Mouse (Mus musculus): ENCODE data around the gene Gemin2. TPM values are rescaled to one million over a fixed set of nuclear protein-coding genes. Genes with fewer than 3 reads are reported as not detected.
A peak's percentile ranks its signal among the peaks of the same experiment; 100 is the strongest.

Gene Gemin2
- polyA plus RNA-seq, 1 experiment from 2014 or later: 21.8 TPM

GRCm38 (mm10) chr12:59064837-59065236 lies 51.6 kb downstream of the Gemin2 start:
- no peak overlapping the region for H3K4me2 ChIP-seq (ENCODE audit: low read depth)
- DNase-seq (ENCODE audit: low spot score): no peak
- H3K4me1 ChIP-seq (ENCODE audit: control insufficient read depth, insufficient read depth, low read length): peaks cover 10% of the 10 kb centered on the region; the same call in 1 of the 2 replicates
- no peak overlapping the region for H3K27ac ChIP-seq (ENCODE audit: low read depth, low read length)
- no peak overlapping the region for H3K9ac ChIP-seq (ENCODE audit: low read length)
- WGBS: 91% methylated on average over 8 of the region's 8 CpGs
- no peaks in the 10 kb centered on the region for H3K27me3 ChIP-seq (ENCODE audit: control insufficient read depth, insufficient read depth, low read length)
- H3K4me3 ChIP-seq (ENCODE audit: low read depth, low read length): no peak overlapping the region
- no peak for ATAC-seq (ENCODE audit: insufficient read depth, low FRiP score, low TSS enrichment)
- no peaks in the 10 kb centered on the region for H3K9me3 ChIP-seq (ENCODE audit: control insufficient read depth, low read length)
- H3K36me3 ChIP-seq (ENCODE audit: control insufficient read depth, insufficient read depth, low read length): 0 out of 2 replicates have a peak, but pooled peaks cover 3% of the 10 kb centered on the region

GRCm38 (mm10) chr12:59065776-59066175 lies 52.6 kb downstream of the Gemin2 start:
- no peak for ATAC-seq (ENCODE audit: insufficient read depth, low FRiP score, low TSS enrichment)

GRCm38 (mm10) chr12:59066448-59067077 lies 53.4 kb downstream of the Gemin2 start, which contains the start of gene Pnn:
Gene Pnn (plus strand): TSS chr12:59066884.
- ATAC-seq (ENCODE audit: insufficient read depth, low FRiP score, low TSS enrichment) (peak; percentile 100), DNase-seq (ENCODE audit: low spot score) (peak; percentile 97)
- peak within 1 kb of the TSS; percentile 85 for H3K4me2 ChIP-seq (ENCODE audit: low read depth)
- no peaks in the 10 kb centered on the region for H3K9me3 ChIP-seq (ENCODE audit: control insufficient read depth, low read length)
- H3K27ac ChIP-seq (ENCODE audit: low read depth, low read length): peak within 1 kb of the TSS; percentile 85
- no peaks in the 10 kb centered on the region for H3K27me3 ChIP-seq (ENCODE audit: control insufficient read depth, insufficient read depth, low read length)
- peak within 1 kb of the TSS; percentile 99 for H3K4me3 ChIP-seq (ENCODE audit: low read depth, low read length)
- 0 out of 2 replicates have a peak, but pooled peaks cover 4% of the 10 kb centered on the region for H3K4me1 ChIP-seq (ENCODE audit: control insufficient read depth, insufficient read depth, low read length)
- H3K9ac ChIP-seq (ENCODE audit: low read length): peak within 1 kb of the TSS; percentile 99
- under 1% methylated on average over 43 of the region's 43 CpGs for WGBS
- H3K36me3 ChIP-seq (ENCODE audit: control insufficient read depth, insufficient read depth, low read length): peaks cover 5% of the 10 kb centered on the region; the same call in 1 of the 2 replicates

More at GRCm38 (mm10) chr12:59065776-59066175, 52.6 kb downstream of the Gemin2 start:
- DNase-seq (ENCODE audit: low spot score): no peak
- Histone ChIP-seq H3K27me3 (ENCODE audit: control insufficient read depth, insufficient read depth, low read length) (no peaks in the 10 kb centered on the region), H3K4me3 (ENCODE audit: low read depth, low read length) (no peak overlapping the region; the same call in 1 of the 2 replicates), H3K9ac (ENCODE audit: low read length) (no peak overlapping the region), H3K9me3 (ENCODE audit: control insufficient read depth, low read length) (no peaks in the 10 kb centered on the region), H3K27ac (ENCODE audit: low read depth, low read length) (no peak overlapping the region), H3K4me2 (ENCODE audit: low read depth) (peak overlapping the region; percentile 35), H3K4me1 (ENCODE audit: control insufficient read depth, insufficient read depth, low read length) (0 out of 2 replicates have a peak, but pooled peaks cover 4% of the 10 kb centered on the region), H3K36me3 (ENCODE audit: control insufficient read depth, insufficient read depth, low read length) (0 out of 2 replicates have a peak, but pooled peaks cover 3% of the 10 kb centered on the region)
- 83% methylated on average over 3 of the region's 3 CpGs for WGBS

- Histone ChIP-seq H3K4me2 (ENCODE audit: low read depth) (peak overlapping the region; percentile 85), H3K9me3 (ENCODE audit: control insufficient read depth, low read length) (no peaks in the 10 kb centered on the region), H3K4me1 (ENCODE audit: control insufficient read depth, insufficient read depth, low read length) (0 out of 2 replicates have a peak, but pooled peaks cover 4% of the 10 kb centered on the region), H3K27ac (ENCODE audit: low read depth, low read length) (peak overlapping the region; percentile 85), H3K9ac (ENCODE audit: low read length) (peak overlapping the region; percentile 99), H3K36me3 (ENCODE audit: control insufficient read depth, insufficient read depth, low read length) (peaks cover 8% of the 10 kb centered on the region), H3K4me3 (ENCODE audit: low read depth, low read length) (peak overlapping the region; percentile 99), H3K27me3 (ENCODE audit: control insufficient read depth, insufficient read depth, low read length) (no peaks in the 10 kb centered on the region)
- ATAC-seq (ENCODE audit: insufficient read depth, low FRiP score, low TSS enrichment): peak; percentile 58
- DNase-seq (ENCODE audit: low spot score): no peak
- WGBS: under 1% methylated on average over 41 of the region's 41 CpGs
Measured at GRCm38 (mm10) chr12:59067095-59067494, 53.9 kb downstream of the Gemin2 start.

- Histone ChIP-seq H3K27ac (ENCODE audit: low read depth, low read length) (no peak overlapping the region), H3K4me3 (ENCODE audit: low read depth, low read length) (no peak overlapping the region), H3K9ac (ENCODE audit: low read length) (no peak overlapping the region), H3K27me3 (ENCODE audit: control insufficient read depth, insufficient read depth, low read length) (no peaks in the 10 kb centered on the region), H3K36me3 (ENCODE audit: control insufficient read depth, insufficient read depth, low read length) (peaks cover 14% of the 10 kb centered on the region), H3K9me3 (ENCODE audit: control insufficient read depth, low read length) (no peaks in the 10 kb centered on the region), H3K4me2 (ENCODE audit: low read depth) (no peak overlapping the region), H3K4me1 (ENCODE audit: control insufficient read depth, insufficient read depth, low read length) (0 out of 2 replicates have a peak, but pooled peaks cover 4% of the 10 kb centered on the region)
- DNase-seq (ENCODE audit: low spot score): no peak
- ATAC-seq (ENCODE audit: insufficient read depth, low FRiP score, low TSS enrichment): no peak
- WGBS: 97% methylated on average over 13 of the region's 13 CpGs
Measured at GRCm38 (mm10) chr12:59068791-59069190, 55.6 kb downstream of the Gemin2 start.

GRCm38 (mm10) chr12:59072286-59072685 lies 59.1 kb downstream of the Gemin2 start:
- Histone ChIP-seq H3K27me3 (ENCODE audit: control insufficient read depth, insufficient read depth, low read length) (no peaks in the 10 kb centered on the region), H3K4me2 (ENCODE audit: low read depth) (no peak overlapping the region), H3K9ac (ENCODE audit: low read length) (no peak overlapping the region), H3K9me3 (ENCODE audit: control insufficient read depth, low read length) (no peaks in the 10 kb centered on the region), H3K36me3 (ENCODE audit: control insufficient read depth, insufficient read depth, low read length) (peaks cover 14% of the 10 kb centered on the region), H3K4me1 (ENCODE audit: control insufficient read depth, insufficient read depth, low read length) (0 out of 2 replicates have a peak, but pooled peaks cover 4% of the 10 kb centered on the region), H3K4me3 (ENCODE audit: low read depth, low read length) (no peak overlapping the region), H3K27ac (ENCODE audit: low read depth, low read length) (no peak overlapping the region)
- 91% methylated on average over 11 of the region's 11 CpGs for WGBS
- ATAC-seq (ENCODE audit: insufficient read depth, low FRiP score, low TSS enrichment) (no peak), DNase-seq (ENCODE audit: low spot score) (no peak)

- no peak for ATAC-seq (ENCODE audit: insufficient read depth, low FRiP score, low TSS enrichment)
- H3K9me3 ChIP-seq (ENCODE audit: control insufficient read depth, low read length): no peaks in the 10 kb centered on the region
- no peak overlapping the region for H3K4me3 ChIP-seq (ENCODE audit: low read depth, low read length)
- peaks cover 11% of the 10 kb centered on the region for H3K36me3 ChIP-seq (ENCODE audit: control insufficient read depth, insufficient read depth, low read length)
- no peak for DNase-seq (ENCODE audit: low spot score)
- no peaks in the 10 kb centered on the region for H3K4me1 ChIP-seq (ENCODE audit: control insufficient read depth, insufficient read depth, low read length)
- no peak overlapping the region for H3K27ac ChIP-seq (ENCODE audit: low read depth, low read length)
- H3K27me3 ChIP-seq (ENCODE audit: control insufficient read depth, insufficient read depth, low read length): no peaks in the 10 kb centered on the region
- 91% methylated on average over 3 of the region's 3 CpGs for WGBS
- H3K4me2 ChIP-seq (ENCODE audit: low read depth): no peak overlapping the region
- no peak overlapping the region for H3K9ac ChIP-seq (ENCODE audit: low read length)
Measured at GRCm38 (mm10) chr12:59074052-59074451, 60.9 kb downstream of the Gemin2 start.

GRCm38 (mm10) chr12:59076996-59077395 lies 63.8 kb downstream of the Gemin2 start:
- Histone ChIP-seq H3K27ac (ENCODE audit: low read depth, low read length) (no peak overlapping the region), H3K4me1 (ENCODE audit: control insufficient read depth, insufficient read depth, low read length) (no peaks in the 10 kb centered on the region), H3K27me3 (ENCODE audit: control insufficient read depth, insufficient read depth, low read length) (no peaks in the 10 kb centered on the region), H3K4me3 (ENCODE audit: low read depth, low read length) (no peak overlapping the region), H3K9ac (ENCODE audit: low read length) (no peak overlapping the region), H3K9me3 (ENCODE audit: control insufficient read depth, low read length) (no peaks in the 10 kb centered on the region), H3K36me3 (ENCODE audit: control insufficient read depth, insufficient read depth, low read length) (peaks cover 7% of the 10 kb centered on the region), H3K4me2 (ENCODE audit: low read depth) (no peak overlapping the region)
- no peak for ATAC-seq (ENCODE audit: insufficient read depth, low FRiP score, low TSS enrichment)
- no peak for DNase-seq (ENCODE audit: low spot score)
- WGBS: 87% methylated on average over 3 of the region's 3 CpGs

GRCm38 (mm10) chr12:59077883-59078282 lies 64.7 kb downstream of the Gemin2 start:
- Histone ChIP-seq H3K9me3 (ENCODE audit: control insufficient read depth, low read length) (no peaks in the 10 kb centered on the region), H3K4me2 (ENCODE audit: low read depth) (no peak overlapping the region), H3K27ac (ENCODE audit: low read depth, low read length) (no peak overlapping the region), H3K4me1 (ENCODE audit: control insufficient read depth, insufficient read depth, low read length) (no peaks in the 10 kb centered on the region), H3K9ac (ENCODE audit: low read length) (no peak overlapping the region), H3K36me3 (ENCODE audit: control insufficient read depth, insufficient read depth, low read length) (no peaks in the 10 kb centered on the region), H3K27me3 (ENCODE audit: control insufficient read depth, insufficient read depth, low read length) (no peaks in the 10 kb centered on the region), H3K4me3 (ENCODE audit: low read depth, low read length) (no peak overlapping the region)
- 91% methylated on average over 3 of the region's 3 CpGs for WGBS
- no peak for ATAC-seq (ENCODE audit: insufficient read depth, low FRiP score, low TSS enrichment)
- no peak for DNase-seq (ENCODE audit: low spot score)

Data from neural tube, embryonic 11.5 days (tissue).